Mouse (Mus musculus) limb, embryonic 13.5 days (tissue): ENCODE data around the gene BC025920. TPM values are rescaled to one million over a fixed set of nuclear protein-coding genes. Genes with fewer than 3 reads are reported as not detected.
"Not testable (repeated sequence)": the region's sequence is repeated elsewhere in the genome, so short reads cannot be mapped to it uniquely, and the experiment has no call there.

ENCODE experiments used
- ATAC-seq: fragments of 200-750 bp; cut with Nextera tagmentation; 2 replicates; pipeline ENCODE4 v1.8.0; 2017; ENCODE audit warnings: low read depth, moderate number of reproducible peaks, moderate TSS enrichment; ENCODE audit not compliant: low FRiP score
- H3K27ac ChIP-seq: fragments of 300-500 bp; sonication (generic); 2 replicates; pipeline ENCODE4 v1.5.1; 2015; ENCODE audit warnings: inconsistent platforms, mild to moderate bottlenecking, moderate library complexity
- H3K27me3 ChIP-seq: fragments of 300-500 bp; sonication (generic); 2 replicates; pipeline ENCODE4 v1.6.1; 2015; ENCODE audit warnings: mild to moderate bottlenecking, inconsistent platforms
- H3K36me3 ChIP-seq: fragments of 300-500 bp; sonication (generic); 2 replicates; pipeline ENCODE4 v1.6.1; 2015; ENCODE audit warnings: inconsistent platforms, mild to moderate bottlenecking, moderate library complexity
- H3K4me1 ChIP-seq: fragments of 300-500 bp; sonication (generic); 2 replicates; pipeline ENCODE4 v1.6.1; 2015; ENCODE audit warnings: inconsistent platforms
- H3K4me2 ChIP-seq: fragments of 300-500 bp; sonication (generic); replicated peaks from 2 replicates; pipeline ENCODE4 v1.6.1; 2015; ENCODE audit warnings: inconsistent platforms, mild to moderate bottlenecking, moderate library complexity
- H3K4me3 ChIP-seq: fragments of 300-500 bp; sonication (generic); 2 replicates; pipeline ENCODE4 v1.5.1; 2015; ENCODE audit warnings: moderate library complexity, mild to moderate bottlenecking, inconsistent platforms
- H3K9ac ChIP-seq: fragments of 300-500 bp; sonication (generic); 2 replicates; pipeline ENCODE4 v1.6.1; 2015; ENCODE audit warnings: mild to moderate bottlenecking, inconsistent platforms
- H3K9me3 ChIP-seq: fragments of 300-500 bp; sonication (generic); 2 replicates; pipeline ENCODE4 v1.6.1; 2016; ENCODE audit warnings: inconsistent platforms
- WGBS: fragments of 180-500 bp; shearing (Covaris S2); methylation state at CpG from one replicate; pipeline ENCODE4 v1.1.7; 2015; 5-methylcytosine and 5-hydroxymethylcytosine counted together
- polyA plus RNA-seq: library from polyadenylated mRNA; unstranded; fragments of >200 nt; fragmentation: Nextera tagmentation; extraction: Ambion mirVana; gene quantifications from 2 replicates; pipeline ENCODE4 v1.2.1, GENCODE M21; 2015

Gene BC025920
- polyA plus RNA-seq, 1 experiment from 2014 or later, result 1.5 TPM

DNA sequence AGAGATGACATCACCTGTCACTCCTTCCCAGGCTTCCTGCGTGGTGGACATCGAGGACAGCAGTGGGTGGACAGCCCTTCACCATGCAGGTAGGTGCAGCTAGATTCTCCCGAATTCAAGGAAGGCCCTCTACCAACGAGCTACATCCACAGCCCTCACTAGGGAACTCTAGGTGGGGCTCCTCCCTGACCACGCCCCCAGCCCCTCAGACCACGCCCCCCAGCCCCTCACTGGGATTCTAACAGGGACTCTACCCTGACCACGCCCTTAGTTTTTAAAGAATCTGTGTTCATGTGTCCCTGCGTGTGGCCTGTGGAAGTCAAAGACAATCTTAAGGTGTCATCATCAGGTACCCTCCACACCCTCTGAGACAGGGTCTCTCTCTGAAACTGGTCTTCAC, 30.3 kb downstream of the BC025920 start:
- Histone ChIP-seq H3K27ac (no peak overlapping the region), H3K4me1 (peaks cover 18% of the 10 kb centered on the region), H3K4me3 (no peak overlapping the region), H3K9ac (no peak overlapping the region), H3K9me3 (no peaks in the 10 kb centered on the region), H3K27me3 (no peaks in the 10 kb centered on the region), H3K4me2 (no peak overlapping the region), H3K36me3 (no peaks in the 10 kb centered on the region)
- WGBS, result 18% methylated on average over 8 of the region's 8 CpGs
- ATAC-seq, result no peak

DNA sequence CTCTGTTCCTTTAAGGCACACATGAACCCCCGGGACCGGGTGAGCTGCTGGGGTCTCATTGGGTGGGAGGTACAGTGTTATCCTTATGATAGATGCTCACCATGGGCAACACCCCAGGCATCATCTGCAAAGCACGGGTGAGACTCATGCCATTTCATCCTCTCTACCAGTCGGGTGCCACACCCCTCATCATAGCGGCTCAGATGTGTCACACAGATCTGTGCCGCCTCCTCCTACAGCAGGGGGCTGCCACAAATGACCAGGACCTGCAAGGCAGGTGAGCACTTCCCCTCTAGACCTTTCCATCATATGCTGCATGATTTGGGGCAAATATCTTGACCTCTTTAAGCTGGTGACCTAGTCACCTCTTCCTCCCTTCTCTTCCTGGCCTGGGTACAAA, 32.0 kb downstream of the BC025920 start:
- Histone ChIP-seq H3K36me3 (no peaks in the 10 kb centered on the region), H3K27ac (no peak overlapping the region), H3K4me3 (no peak overlapping the region), H3K4me2 (no peak overlapping the region), H3K27me3 (no peaks in the 10 kb centered on the region), H3K9me3 (no peaks in the 10 kb centered on the region), H3K4me1 (peaks cover 31% of the 10 kb centered on the region), H3K9ac (no peak overlapping the region)
- no peak for ATAC-seq
- 66% methylated on average over 6 of the region's 6 CpGs for WGBS

GRCm38 (mm10) chr10:81640825-81641224, 34.8 kb downstream of the BC025920 start:
- not testable (repeated sequence) for H3K4me2 ChIP-seq, H3K27ac ChIP-seq, H3K9me3 ChIP-seq, H3K27me3 ChIP-seq, H3K4me3 ChIP-seq, H3K36me3 ChIP-seq, ATAC-seq
- WGBS, result 39% methylated on average over 4 of the region's 4 CpGs
- Histone ChIP-seq H3K4me1 (peaks cover 19% of the 10 kb centered on the region), H3K9ac (0 out of 2 replicates have a peak overlapping the region, but pooled peaks have one; percentile 19)

DNA sequence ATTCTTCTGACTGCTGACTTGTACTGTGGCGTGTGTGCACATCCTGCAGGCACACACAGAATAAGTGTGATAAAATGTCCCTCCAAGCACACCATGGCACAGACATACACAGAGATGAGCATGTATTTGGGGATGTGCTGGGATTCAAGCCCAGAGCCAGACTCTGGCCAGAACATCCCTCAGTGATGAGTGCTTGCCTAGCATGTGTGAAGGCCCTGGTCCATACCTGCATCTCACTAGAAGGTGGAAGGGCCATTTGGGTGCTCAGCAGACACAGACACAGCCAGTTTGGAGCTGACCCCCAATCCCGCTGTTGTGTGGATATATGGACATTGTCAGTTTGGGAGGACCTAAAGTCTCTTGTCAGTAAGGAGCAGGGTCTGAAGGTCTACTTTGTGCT, 35.5 kb downstream of the BC025920 start:
- 91% methylated on average over 2 of the region's 2 CpGs for WGBS
- H3K27ac ChIP-seq, result no peak overlapping the region
- ATAC-seq, result no peak

GRCm38 (mm10) chr10:81641978-81642647, 36.0 kb downstream of the BC025920 start:
- peak overlapping the region; percentile 22; the same call in 1 of the 2 replicates for H3K27ac ChIP-seq
- peak overlapping the region; percentile 94 for H3K9ac ChIP-seq
- peak overlapping the region; percentile 81 for H3K4me3 ChIP-seq

More for the DNA sequence above, 35.5 kb downstream of the BC025920 start:
- H3K4me2 ChIP-seq, result 0 out of 2 replicates have a peak overlapping the region, but pooled peaks have one; percentile 93
- H3K27me3 ChIP-seq, result no peaks in the 10 kb centered on the region
- no peaks in the 10 kb centered on the region for H3K36me3 ChIP-seq
- peaks cover 19% of the 10 kb centered on the region for H3K4me1 ChIP-seq
- peak overlapping the region; percentile 94; the same call in 1 of the 2 replicates for H3K9ac ChIP-seq
- no peaks in the 10 kb centered on the region for H3K9me3 ChIP-seq
- H3K4me3 ChIP-seq, result no peak overlapping the region

DNA sequence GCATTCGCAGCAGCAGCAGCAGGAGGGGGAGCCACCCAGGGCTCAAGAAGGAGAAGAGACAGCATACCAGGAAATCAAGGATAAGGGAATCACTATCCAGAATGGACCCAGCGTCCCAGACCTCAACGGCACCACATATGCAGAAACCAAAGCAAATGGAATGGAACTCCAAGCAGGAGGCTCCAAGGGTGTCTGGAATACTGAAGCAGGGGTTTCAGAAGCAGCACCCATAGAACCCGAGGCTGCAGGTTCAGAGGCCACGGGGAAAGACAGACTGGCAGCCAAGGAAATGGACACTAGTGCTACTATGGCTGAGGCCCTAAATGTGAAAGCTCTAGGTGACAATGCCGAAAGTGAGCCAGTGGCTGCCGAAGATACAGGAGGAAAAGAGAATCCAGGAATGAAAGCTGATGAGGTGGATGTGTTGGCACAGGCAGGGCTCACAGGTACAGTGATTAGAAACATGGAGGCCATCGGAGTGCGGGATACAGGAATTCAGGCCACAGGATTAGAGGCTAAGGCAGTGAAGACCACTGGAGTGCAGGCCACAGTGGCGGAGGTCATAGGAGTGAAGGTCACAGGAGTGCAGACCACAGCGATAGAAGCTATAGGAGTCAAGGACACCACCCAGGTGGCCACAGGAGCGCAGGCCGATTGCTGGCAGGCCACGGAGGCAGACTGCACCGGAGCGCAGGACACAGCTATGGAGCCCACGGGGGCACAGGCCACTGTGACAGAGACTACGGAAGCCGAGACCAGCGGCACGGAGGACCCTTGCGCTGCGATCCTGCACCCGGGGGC, 36.8 kb downstream of the BC025920 start:
- Histone ChIP-seq H3K9ac (peak overlapping the region; percentile 94), H3K4me2 (peak overlapping the region; percentile 93), H3K9me3 (no peaks in the 10 kb centered on the region), H3K27ac (peak overlapping the region; percentile 98), H3K4me1 (peaks cover 19% of the 10 kb centered on the region), H3K36me3 (no peaks in the 10 kb centered on the region), H3K27me3 (no peaks in the 10 kb centered on the region), H3K4me3 (peak overlapping the region; percentile 81)
- no peak; the same call in 1 of the 2 replicates for ATAC-seq
- 21% methylated on average over 24 of the region's 24 CpGs for WGBS

More at GRCm38 (mm10) chr10:81641978-81642647, 36.0 kb downstream of the BC025920 start:
- H3K27me3 ChIP-seq, result no peaks in the 10 kb centered on the region
- no peak for ATAC-seq
- H3K9me3 ChIP-seq, result no peaks in the 10 kb centered on the region
- H3K4me2 ChIP-seq, result peak overlapping the region; percentile 93
- peaks cover 19% of the 10 kb centered on the region for H3K4me1 ChIP-seq
- 79% methylated on average over 8 of the region's 8 CpGs for WGBS
- H3K36me3 ChIP-seq, result no peaks in the 10 kb centered on the region

DNA sequence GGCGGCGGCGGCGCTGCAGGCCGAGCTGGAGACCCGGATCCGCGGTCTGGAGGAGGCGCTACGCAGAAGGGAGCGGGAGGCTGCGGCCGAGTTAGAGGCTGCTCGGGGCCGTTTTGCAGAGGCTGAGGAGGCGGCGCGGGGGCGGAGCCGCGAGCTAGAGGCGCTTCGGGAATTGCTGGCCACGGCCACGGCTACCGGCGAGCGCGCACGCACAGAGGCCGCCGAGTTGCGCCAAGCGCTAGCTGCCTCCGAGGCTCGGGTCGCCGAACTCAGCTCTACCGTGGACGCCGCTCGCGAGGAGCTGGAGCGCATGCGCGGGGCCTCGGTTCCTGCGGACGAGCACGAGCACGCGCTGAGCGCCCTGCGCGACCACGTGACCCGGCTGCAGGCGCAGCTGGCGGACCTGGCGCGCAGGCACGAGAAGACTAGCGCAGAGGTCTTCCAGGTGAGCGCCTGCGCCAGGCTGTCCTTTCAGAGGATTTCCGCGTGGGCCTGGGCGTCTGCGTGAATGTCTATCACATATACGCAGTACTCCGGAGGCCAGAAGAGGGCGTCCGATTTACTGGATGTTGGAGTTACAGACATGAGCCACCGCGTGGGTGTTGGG, 37.5 kb downstream of the BC025920 start:
- H3K36me3 ChIP-seq, result no peaks in the 10 kb centered on the region
- peak; percentile 92 for ATAC-seq
- H3K27ac ChIP-seq, result peak overlapping the region; percentile 98
- WGBS, result under 1% methylated on average over 75 of the region's 75 CpGs
- peak overlapping the region; percentile 94 for H3K9ac ChIP-seq
- H3K9me3 ChIP-seq, result no peaks in the 10 kb centered on the region
- H3K4me3 ChIP-seq, result peak overlapping the region; percentile 81
- peak overlapping the region; percentile 93 for H3K4me2 ChIP-seq
- H3K27me3 ChIP-seq, result no peaks in the 10 kb centered on the region
- peaks cover 19% of the 10 kb centered on the region for H3K4me1 ChIP-seq

DNA sequence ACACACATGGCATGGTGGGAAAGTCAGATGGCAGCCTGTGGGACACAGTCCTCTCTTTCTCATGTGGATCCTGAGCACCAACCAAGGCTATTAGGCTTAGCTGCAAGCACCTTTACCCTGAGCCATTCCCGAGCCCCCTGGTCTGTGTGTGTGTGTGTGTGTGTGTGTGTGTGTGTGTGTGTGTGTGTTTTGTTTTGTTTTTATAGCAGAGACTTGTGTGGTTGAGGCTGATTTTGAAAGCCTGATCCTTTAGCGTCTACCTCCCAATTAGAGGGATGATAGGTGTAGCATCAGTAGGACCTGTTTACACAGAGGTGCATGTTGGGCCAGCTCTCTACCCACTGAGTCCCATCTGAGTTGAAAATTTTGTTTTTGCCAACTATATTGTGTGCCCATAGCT, 38.1 kb downstream of the BC025920 start:
- no peak for ATAC-seq
- peak overlapping the region; percentile 98; the same call in 1 of the 2 replicates for H3K27ac ChIP-seq
- H3K27me3 ChIP-seq, result no peaks in the 10 kb centered on the region
- peaks cover 19% of the 10 kb centered on the region for H3K4me1 ChIP-seq
- peak overlapping the region; percentile 94 for H3K9ac ChIP-seq
- H3K36me3 ChIP-seq, result no peaks in the 10 kb centered on the region
- no peaks in the 10 kb centered on the region for H3K9me3 ChIP-seq
- WGBS, result 65% methylated on average over 2 of the region's 2 CpGs
- peak overlapping the region; percentile 81 for H3K4me3 ChIP-seq
- peak overlapping the region; percentile 93 for H3K4me2 ChIP-seq

DNA sequence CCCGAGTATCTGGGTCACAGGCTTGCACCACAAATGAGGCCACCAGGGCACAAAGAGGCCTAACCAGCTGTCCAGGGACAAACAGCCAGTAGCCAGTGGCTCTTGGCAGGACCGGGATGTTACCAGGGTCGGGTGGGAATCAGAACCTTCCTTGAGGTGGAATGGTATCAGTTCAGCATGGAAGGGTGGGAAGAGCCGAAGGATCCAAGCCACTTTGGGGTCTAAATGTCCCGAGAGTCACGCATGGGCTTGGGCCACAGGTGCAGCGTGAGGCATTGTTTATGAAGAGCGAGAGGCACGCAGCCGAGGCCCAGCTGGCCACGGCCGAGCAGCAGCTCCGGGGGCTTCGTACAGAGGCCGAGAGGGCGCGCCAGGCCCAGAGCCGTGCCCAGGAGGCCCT, 38.6 kb downstream of the BC025920 start:
- H3K4me3 ChIP-seq, result no peak overlapping the region
- ATAC-seq, result no peak
- peaks cover 19% of the 10 kb centered on the region for H3K4me1 ChIP-seq
- peak overlapping the region; percentile 93; the same call in 1 of the 2 replicates for H3K4me2 ChIP-seq
- H3K9me3 ChIP-seq, result no peaks in the 10 kb centered on the region
- no peak overlapping the region for H3K27ac ChIP-seq
- H3K9ac ChIP-seq, result no peak overlapping the region
- 91% methylated on average over 18 of the region's 18 CpGs for WGBS
- H3K36me3 ChIP-seq, result no peaks in the 10 kb centered on the region
- H3K27me3 ChIP-seq, result no peaks in the 10 kb centered on the region

DNA sequence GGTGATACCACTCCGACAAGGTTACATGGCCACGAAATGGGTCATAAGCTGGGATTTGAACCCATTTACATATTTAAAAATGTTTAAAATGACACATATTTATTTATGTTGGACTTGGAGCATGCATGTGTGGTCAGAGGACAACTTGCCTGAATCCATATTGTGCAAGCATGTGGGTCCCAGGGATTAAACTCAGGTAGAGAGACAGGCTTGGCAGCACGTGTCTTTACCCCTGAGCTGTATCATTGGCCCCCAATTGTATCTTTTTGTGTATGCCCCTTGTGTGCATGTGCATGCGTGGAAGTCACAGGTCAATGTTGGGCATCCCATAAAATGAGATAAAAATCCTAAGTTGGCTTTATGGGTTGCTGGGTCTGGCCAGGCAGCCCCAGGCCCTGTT, 39.3 kb downstream of the BC025920 start:
- Histone ChIP-seq H3K9me3 (no peaks in the 10 kb centered on the region), H3K9ac (no peak overlapping the region), H3K27ac (no peak overlapping the region), H3K4me2 (no peak overlapping the region), H3K36me3 (0 out of 2 replicates have a peak, but pooled peaks cover under 1% of the 10 kb centered on the region), H3K27me3 (no peaks in the 10 kb centered on the region), H3K4me1 (peaks cover 23% of the 10 kb centered on the region), H3K4me3 (no peak overlapping the region)
- WGBS, result 88% methylated on average over 4 of the region's 4 CpGs
- ATAC-seq, result no peak

- ATAC-seq, result no peak
- H3K9ac ChIP-seq, result no peak overlapping the region
- no peak overlapping the region for H3K27ac ChIP-seq
- H3K4me1 ChIP-seq, result peaks cover 23% of the 10 kb centered on the region
- H3K4me3 ChIP-seq, result no peak overlapping the region
- no peaks in the 10 kb centered on the region for H3K27me3 ChIP-seq
- H3K4me2 ChIP-seq, result no peak overlapping the region
- no peaks in the 10 kb centered on the region for H3K9me3 ChIP-seq
- H3K36me3 ChIP-seq, result peaks cover 8% of the 10 kb centered on the region; the same call in 1 of the 2 replicates
- 82% methylated on average over 7 of the region's 7 CpGs for WGBS
Measured at GRCm38 (mm10) chr10:81646015-81646555, 40.0 kb downstream of the BC025920 start.
